Mouse (Mus musculus) thymus, postnatal 4 days (tissue): ENCODE results near the gene Eif4a2.

Source experiments
- DNase-seq: peaks from one replicate; pipeline ENCODE4 v3.0.0; 2021

The Eif4a2 gene

DNA sequence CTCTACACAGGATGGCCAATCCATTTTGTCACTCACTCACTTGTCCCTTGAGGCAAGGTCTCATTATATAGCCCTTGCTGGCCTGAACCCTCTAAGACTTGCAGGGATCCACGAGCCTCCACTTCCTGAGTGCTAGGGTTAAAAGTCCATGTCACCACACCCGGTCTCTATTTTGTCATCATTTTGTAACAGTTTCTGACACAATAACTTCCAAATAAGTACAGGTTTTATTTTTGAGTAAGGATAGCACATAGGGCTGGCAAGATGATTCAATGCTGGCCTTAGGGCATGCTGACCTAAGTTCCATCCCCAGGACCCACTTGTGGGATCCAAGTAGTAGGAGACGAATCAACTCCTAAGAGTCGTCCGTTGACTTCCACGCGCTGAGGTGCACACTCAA lies 1.1 kb upstream of the Eif4a2 start:
- DNase-seq = no peak

GRCm38 (mm10) chr16:23107946-23108759 lies 909 bp downstream of the Eif4a2 start:
- DNase-seq = peak; percentile 90

- no peak for DNase-seq
These were observed 1.7 kb downstream of the Eif4a2 start for GRCm38 (mm10) chr16:23108943-23109342.

GRCm38 (mm10) chr16:23109350-23110280 lies 2.4 kb downstream of the Eif4a2 start:
- no peak for DNase-seq

GRCm38 (mm10) chr16:23112348-23112747 lies 5.1 kb downstream of the Eif4a2 start:
- no peak for DNase-seq

- no peak for DNase-seq
These were observed 5.7 kb downstream of the Eif4a2 start for GRCm38 (mm10) chr16:23112861-23113435.

DNA sequence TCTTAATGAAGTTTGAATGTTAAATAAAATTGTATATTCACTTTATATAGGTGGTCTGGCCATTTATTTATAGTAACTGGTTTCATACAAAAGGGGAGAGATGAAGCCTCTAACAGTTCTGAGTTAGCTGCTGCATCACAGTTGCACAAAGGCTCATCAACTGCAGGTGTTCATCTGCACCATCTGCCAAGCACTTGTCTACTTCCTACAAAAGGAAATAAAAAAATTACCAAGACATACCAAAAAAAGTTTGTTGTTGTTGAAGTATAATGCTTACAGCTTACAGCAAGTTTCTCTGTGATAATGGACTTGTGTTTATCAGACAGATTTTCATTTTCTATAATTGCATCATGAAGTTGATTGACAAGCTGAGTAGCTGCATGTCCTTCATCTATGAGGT lies 6.7 kb downstream of the Eif4a2 start:
- no peak for DNase-seq

DNA sequence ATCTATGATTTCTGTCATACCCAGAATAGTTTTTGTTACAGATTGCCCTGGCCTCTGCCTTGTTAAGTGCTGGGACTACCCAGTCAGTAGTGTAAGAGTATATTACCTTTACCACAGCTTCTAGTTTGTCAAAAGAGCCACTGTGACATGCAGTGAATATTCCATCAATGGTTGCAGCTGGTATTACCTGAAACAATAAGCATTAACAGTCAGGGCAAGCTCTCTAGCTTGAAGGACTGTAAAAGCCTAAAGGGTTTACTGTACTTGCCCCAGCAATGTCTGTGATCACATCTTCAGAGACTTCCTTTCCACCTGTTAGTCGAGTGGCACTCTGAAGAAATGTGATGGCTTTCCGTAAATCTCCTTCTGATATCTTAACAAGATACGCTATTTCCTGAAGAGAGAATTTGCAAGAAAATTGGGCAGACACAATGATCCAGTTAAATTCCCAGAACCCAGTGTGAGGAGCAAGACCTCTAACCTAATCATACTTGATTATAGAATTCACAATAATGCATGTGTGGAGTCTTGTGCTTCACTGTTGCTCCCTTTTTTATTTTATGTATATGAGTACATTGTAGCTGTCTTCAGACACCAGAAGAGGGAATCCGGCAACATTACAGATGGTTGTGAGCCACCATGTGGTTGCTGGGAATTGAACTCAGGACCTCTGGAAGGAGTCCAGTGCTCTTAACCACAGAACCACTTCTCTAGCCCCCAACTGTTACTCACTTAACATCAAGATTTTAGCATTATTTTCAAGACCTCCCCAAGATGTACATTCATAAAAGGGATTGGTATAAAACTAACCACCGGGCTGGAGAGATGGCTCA lies 7.3 kb downstream of the Eif4a2 start:
- no peak for DNase-seq

GRCm38 (mm10) chr16:23115486-23115885 lies 8.2 kb downstream of the Eif4a2 start:
- no peak for DNase-seq

GRCm38 (mm10) chr16:23117173-23117572 lies 9.9 kb downstream of the Eif4a2 start:
- DNase-seq = no peak

DNA sequence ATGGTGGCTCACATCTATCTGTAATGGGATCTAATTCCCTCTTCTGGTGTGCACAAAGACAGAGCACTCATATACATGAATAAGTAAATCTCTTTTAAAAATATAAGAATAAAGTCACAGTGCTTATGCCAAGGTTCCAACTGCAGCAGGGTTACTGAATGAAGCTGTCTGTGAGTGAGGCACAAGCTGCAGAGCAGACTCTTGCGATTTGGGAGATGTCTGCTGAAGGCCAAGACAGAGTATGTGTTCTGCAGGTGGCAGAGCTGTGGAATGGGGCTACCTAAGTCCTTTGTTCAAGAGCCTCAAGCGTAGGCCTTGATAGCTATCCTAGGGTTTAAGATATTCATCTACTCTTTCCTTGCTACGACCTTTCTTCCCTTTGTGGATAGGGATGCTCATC lies 15.2 kb downstream of the Eif4a2 start:
- DNase-seq = no peak

DNA sequence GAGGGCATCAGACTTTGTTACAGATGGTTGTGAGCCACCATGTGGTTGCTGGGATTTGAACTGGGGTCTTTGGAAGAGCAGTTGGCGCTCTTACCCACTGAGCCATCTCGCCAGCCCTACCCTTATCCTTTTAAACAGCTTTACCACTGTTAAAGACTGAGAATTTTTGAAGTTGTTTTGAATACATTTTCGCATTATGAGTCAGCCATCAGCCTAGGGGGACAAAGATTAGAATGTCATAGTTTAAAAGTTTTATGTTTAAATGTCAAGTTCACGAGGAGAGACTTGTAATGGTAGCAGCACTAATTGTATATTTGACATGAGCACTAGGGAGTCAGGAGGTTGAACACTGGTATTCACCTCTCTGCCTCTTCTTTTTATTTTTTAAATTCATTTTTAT lies 15.9 kb downstream of the Eif4a2 start:
- no peak for DNase-seq

DNA sequence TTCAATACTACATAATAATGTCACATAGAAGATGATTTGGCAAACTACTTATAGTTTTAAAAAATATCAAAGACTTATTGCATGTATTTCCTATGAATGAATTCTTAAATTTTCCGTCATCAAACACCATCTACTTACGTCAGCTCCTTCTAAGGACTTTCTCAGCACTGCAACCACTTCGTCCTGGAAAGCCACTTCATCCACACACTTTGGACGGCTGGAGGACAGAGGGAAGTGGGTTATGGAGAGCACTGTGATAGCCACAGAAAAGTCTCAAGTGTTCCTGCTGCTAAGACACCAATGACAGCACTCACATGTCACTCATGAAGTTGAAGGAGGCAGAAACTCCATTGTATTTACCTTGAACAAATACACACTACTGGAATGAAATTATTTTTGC lies 17.2 kb downstream of the Eif4a2 start:
- no peak for DNase-seq

- no peak for DNase-seq
These were observed 20.0 kb downstream of the Eif4a2 start for GRCm38 (mm10) chr16:23127311-23127672.

GRCm38 (mm10) chr16:23127673-23128375 lies 20.6 kb downstream of the Eif4a2 start, which contains the start of gene Rfc4:
TSS of gene Rfc4 (minus strand) at chr16:23127737.
- peak; percentile 95 for DNase-seq

DNA sequence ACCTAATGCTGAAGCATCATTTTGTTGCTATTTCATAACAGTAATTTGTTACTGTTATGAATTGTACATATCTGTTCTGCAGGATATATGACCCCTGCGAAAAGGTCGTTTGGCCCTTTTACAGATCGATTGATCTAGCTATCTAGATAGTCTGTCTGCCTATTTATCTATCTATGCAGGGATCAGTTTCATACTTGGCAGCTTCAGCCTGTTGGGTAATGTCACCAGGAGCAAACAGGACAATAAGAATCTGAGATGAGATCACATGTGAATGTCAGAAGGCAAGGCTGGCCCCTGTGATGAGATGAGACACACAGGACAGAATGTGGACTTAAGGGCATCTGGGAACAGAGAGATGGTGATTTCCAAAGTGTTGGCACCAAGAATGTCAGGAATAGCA lies 23.1 kb downstream of the Eif4a2 start:
- DNase-seq = no peak

DNA sequence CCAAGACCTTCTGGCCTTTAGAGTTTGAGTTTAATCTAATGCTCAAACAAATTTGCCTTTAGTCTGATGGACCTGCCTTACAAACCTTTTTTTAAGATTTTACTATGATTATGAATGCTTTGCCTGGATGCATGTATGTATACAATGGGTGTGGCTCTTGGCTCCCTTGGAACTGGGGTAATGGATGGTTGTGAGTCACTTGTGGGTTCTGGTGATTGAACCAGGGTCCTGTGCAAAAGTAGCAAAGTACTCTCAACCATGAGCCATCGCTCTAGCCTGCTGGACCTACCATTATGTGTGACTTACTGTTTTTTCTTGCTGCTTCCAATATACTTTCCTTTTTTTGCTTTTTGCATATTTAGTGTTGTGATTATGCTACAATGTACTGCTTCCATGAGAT lies 25.1 kb downstream of the Eif4a2 start:
- DNase-seq = no peak

- no peak for DNase-seq
These were observed 28.3 kb downstream of the Eif4a2 start for GRCm38 (mm10) chr16:23135421-23136149.

DNA sequence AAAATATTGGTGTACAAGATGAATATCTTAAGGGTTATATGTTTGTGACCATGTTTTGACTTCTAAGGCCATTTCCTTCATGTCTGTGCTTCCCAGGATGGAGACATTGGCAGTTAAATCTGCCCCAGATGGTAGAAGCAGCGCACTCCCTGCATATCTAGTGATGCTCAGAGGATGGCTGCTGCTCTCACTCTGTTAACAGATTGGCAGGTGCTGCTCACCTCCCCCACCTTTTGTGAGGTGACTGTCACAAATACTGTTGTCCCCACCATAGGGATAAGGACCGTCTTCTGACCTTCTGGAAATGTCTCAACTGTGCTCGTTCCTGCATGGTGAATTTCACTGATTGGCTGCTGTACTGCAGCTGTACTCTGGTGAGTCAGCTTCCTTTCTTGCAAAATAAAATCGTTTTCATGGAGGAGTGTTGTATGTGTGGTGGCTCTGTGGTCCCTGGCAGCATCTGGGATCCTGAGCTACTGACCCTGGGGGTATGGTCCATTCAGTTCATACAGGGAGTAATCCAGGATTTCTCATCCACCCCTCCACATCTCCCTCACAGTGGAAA lies 29.2 kb downstream of the Eif4a2 start:
- no peak for DNase-seq

DNA sequence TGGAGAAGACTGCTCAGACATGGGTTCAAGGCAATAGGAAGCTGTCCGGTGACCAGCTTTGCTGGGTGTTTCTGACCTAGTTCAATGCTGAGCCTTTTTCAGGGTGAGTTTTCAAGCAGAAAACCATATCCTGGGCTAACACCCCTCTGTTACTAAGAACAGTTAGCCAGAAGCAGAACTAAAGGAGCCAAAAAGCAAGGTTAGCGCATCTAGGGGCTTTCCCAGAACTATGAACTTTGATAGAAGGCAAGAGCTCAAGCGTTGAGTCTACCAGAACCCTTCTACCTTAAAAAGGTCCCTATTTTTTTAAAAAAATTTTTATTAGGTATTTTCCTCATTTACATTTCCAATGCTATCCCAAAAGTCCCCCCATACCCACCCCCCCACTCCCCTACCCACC lies 33.7 kb downstream of the Eif4a2 start:
- DNase-seq = no peak

DNA sequence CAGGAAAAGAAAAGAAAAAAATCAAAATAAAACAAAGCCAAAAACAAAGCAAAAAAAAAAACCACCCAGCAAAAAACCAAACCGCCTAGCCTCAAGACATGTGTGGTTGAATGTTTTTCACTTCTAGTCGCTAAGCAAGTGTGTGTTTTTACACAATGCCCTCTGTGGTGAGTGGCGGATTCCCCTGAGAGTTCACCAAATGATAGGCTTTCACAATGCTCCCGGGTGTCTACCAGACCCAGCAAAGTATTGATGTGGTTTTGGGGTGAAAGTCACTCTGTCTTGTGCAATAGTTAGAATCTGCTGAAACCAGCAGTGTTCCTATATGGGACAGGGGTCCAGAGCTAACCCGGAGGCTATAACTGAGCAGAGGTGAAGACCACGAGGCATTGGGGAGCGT lies 37.1 kb downstream of the Eif4a2 start:
- DNase-seq = peak; percentile 40
